Mouse (Mus musculus) erythroid progenitor cell, adult 5-6 weeks (primary cell): ENCODE results near the gene Cnpy3. TPM values are rescaled to one million over a fixed set of nuclear protein-coding genes. Genes with fewer than 3 reads are reported as not detected.
A peak's percentile ranks its signal among the peaks of the same experiment; 100 is the strongest.

Experiments used
- ATAC-seq: replicated peaks from 2 replicates; pipeline ENCODE4 v1.8.0; 2016; ENCODE audit warnings: moderate number of reproducible peaks, mild to moderate bottlenecking, moderate TSS enrichment, inconsistent platforms; ENCODE audit not compliant: poor library complexity, low FRiP score, severe bottlenecking
- total RNA-seq, 2 experiments: library from RNA; stranded (forward) in 1 of 2; stranded (reverse) in 1 of 2; fragments of 150-400 nt in 1 of 2; fragments of 186-747, 209-891 nt in 1 of 2; gene quantifications; 2 replicates each; pipeline versions ENCODE4 v1.2.3 to v1.2.4; 2015 to 2017; ENCODE audit warnings: low replicate concordance in 2 of 2

Cnpy3 gene
- total RNA-seq, 2 experiments from 2014 or later = 3.4 to 7.2 TPM

DNA sequence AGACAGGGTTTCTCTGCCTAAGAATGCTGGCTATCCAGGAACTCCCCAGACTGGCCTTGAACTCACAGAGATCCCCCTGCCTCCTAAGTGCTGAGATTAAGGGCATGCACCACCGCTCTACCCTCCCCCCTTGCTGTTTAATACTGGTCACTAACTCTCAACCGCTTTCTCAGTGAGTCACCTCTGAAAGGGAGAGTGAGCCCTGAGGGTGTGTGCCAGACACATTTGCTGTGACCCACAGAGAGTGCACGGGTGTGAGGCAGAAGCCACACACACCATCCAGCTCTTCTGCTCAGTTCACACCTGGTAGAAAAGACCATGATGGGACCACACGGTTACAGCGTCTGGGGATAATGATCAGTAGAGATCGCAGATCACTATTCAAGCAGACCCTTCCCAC is 53.5 kb downstream of the Cnpy3 start:
- no peak for ATAC-seq

DNA sequence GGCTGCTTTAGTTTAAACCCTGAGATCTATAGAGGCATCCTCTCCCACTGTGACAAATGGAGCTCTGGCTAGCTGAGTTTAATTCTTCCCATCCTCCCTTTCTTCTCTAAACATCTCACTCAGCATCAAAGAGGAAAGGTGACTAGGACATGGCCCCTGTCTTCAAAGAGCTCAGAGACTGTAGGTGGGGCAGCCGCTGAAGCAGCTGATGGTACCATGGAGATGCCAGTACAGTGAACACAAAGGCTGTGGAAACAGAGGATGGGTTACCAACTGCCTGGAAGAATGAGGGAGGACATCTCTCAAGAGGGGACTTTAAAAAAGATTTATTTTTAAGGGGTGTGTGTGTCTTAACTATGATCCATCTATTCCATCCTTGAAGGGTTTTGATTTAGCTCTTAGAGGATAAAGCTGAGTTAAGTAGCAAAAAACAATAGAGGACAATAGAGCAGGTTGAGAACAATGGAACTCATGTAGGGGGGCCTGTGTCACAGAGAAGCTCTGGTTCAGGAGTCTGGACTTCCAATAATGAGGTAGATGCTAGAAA is 57.4 kb downstream of the Cnpy3 start:
- no peak for ATAC-seq

DNA sequence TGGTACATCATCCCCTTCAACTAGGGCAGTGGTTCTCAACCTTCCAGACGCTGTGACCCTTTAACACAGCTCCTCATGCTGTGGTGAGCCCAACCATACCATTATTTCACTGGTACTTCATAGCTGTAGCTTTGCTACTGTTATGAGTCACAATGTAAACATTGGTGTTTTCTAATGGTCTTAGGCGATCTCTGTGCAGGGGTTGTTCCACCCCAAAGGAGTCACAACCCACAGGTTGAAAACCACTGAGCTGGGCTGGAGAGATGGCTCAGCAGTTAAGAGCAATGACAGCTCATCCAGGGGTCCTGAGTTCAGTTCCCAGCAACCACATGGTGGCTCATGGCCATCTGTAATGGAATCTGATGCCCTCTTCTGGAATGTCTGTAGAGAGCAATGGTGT is 60.6 kb downstream of the Cnpy3 start:
- no peak for ATAC-seq

DNA sequence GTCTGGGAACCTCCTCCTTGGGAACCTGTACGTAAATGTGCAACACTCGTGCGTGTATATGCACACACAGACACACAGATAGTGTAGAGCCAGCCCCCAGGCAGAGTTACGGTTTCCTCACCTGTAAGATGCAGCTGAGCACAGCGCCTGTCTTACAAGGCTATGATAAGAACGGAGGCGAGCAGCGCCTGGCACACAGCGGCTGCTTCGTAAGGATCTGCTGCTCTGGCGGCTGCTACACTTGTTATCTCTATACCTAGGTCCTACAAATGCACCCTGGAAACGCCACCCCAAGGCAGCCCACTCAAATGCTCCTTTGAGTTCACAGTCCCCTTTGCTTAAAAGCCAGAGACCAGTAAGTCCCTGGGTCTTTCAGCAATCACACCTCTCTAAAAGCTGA is 61.3 kb downstream of the Cnpy3 start:
- peak; percentile 70 for ATAC-seq

DNA sequence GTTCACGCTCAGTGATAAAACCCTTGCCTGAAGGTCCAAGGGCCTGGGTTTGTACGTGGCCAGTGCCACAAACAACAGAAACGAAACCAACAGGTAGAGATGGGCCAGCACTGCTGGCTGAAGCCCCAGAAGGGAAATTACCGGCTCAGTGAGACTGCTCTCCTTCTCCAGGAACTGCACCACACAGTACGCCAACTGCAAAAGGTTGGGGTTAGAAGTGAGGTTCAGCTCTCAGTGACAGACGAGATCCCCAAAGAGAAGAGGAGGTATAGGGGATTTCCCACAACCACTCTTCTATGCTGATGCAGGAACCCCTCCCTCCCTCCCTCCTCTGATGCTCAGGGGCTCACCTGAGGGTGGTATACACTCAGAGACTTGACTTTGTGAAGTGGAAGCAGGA is 66.1 kb downstream of the Cnpy3 start:
- ATAC-seq = no peak

Other genes starting within 250 kb of the Cnpy3 start
- 0.42 and 5.8 TPM in 2 replicates for gene Cul9, start 205.8 kb downstream of the Cnpy3 start, total RNA-seq (2015; ENCODE audit: low replicate concordance)
- 0.26 TPM in 1 of 2 replicates, not detected in the other for gene Cul9, start 205.8 kb downstream of the Cnpy3 start, total RNA-seq (2017; ENCODE audit: low replicate concordance)
- 12.2 and 23.8 TPM in 2 replicates for gene Srf, start 196.0 kb downstream of the Cnpy3 start, total RNA-seq (2015; ENCODE audit: low replicate concordance)
- 7.2 and 9.9 TPM in 2 replicates for gene Srf, start 196.0 kb downstream of the Cnpy3 start, total RNA-seq (2017; ENCODE audit: low replicate concordance)
- gene Ptk7, start 122.7 kb downstream of the Cnpy3 start, total RNA-seq (2015; ENCODE audit: low replicate concordance) = not detected in 2 replicates
- gene Ptk7, start 122.7 kb downstream of the Cnpy3 start, total RNA-seq (2017; ENCODE audit: low replicate concordance) = 0.30 TPM in 1 of 2 replicates, not detected in the other
- 1.3 and 2.9 TPM in 2 replicates for gene Klc4, start 106.2 kb downstream of the Cnpy3 start, total RNA-seq (2015; ENCODE audit: low replicate concordance)
- 4.5 and 5.5 TPM in 2 replicates for gene Klc4, start 106.2 kb downstream of the Cnpy3 start, total RNA-seq (2017; ENCODE audit: low replicate concordance)
- gene Mrpl2, start 106.0 kb downstream of the Cnpy3 start, total RNA-seq (2015; ENCODE audit: low replicate concordance) = 5.8 and 10.9 TPM in 2 replicates
- gene Mrpl2, start 106.0 kb downstream of the Cnpy3 start, total RNA-seq (2017; ENCODE audit: low replicate concordance) = 12.5 and 13.3 TPM in 2 replicates
- gene Cul7, start 101.9 kb downstream of the Cnpy3 start, total RNA-seq (2015; ENCODE audit: low replicate concordance) = 1.7 TPM in 1 of 2 replicates, not detected in the other
- gene Cul7, start 101.9 kb downstream of the Cnpy3 start, total RNA-seq (2017; ENCODE audit: low replicate concordance) = 0.30 and 0.39 TPM in 2 replicates
- gene Rrp36, start 77.9 kb downstream of the Cnpy3 start, total RNA-seq (2015; ENCODE audit: low replicate concordance) = 2.5 TPM in 1 of 2 replicates, not detected in the other
- gene Rrp36, start 77.9 kb downstream of the Cnpy3 start, total RNA-seq (2017; ENCODE audit: low replicate concordance) = 8.6 and 23.7 TPM in 2 replicates
- gene Mea1, start 73.4 kb downstream of the Cnpy3 start, total RNA-seq (2015; ENCODE audit: low replicate concordance) = 15.1 and 22.6 TPM in 2 replicates
- 4.2 and 10.9 TPM in 2 replicates for gene Mea1, start 73.4 kb downstream of the Cnpy3 start, total RNA-seq (2017; ENCODE audit: low replicate concordance)
- 16.9 and 23.1 TPM in 2 replicates for gene Klhdc3, start 71.3 kb downstream of the Cnpy3 start, total RNA-seq (2015; ENCODE audit: low replicate concordance)
- 5.1 and 17.2 TPM in 2 replicates for gene Klhdc3, start 71.3 kb downstream of the Cnpy3 start, total RNA-seq (2017; ENCODE audit: low replicate concordance)
- 15.1 and 18.4 TPM in 2 replicates for gene Ppp2r5d, start 47.1 kb downstream of the Cnpy3 start, total RNA-seq (2015; ENCODE audit: low replicate concordance)
- 17.1 and 22.8 TPM in 2 replicates for gene Ppp2r5d, start 47.1 kb downstream of the Cnpy3 start, total RNA-seq (2017; ENCODE audit: low replicate concordance)
- 1.1 TPM in 1 of 2 replicates, not detected in the other for gene Pex6, start 40.8 kb downstream of the Cnpy3 start, total RNA-seq (2015; ENCODE audit: low replicate concordance)
- 1.8 and 4.2 TPM in 2 replicates for gene Pex6, start 40.8 kb downstream of the Cnpy3 start, total RNA-seq (2017; ENCODE audit: low replicate concordance)
- gene Gnmt, start 23.0 kb downstream of the Cnpy3 start, total RNA-seq (2015; ENCODE audit: low replicate concordance) = not detected in 2 replicates
- not detected in 2 replicates for gene Gnmt, start 23.0 kb downstream of the Cnpy3 start, total RNA-seq (2017; ENCODE audit: low replicate concordance)
- gene Ptcra, start 11.5 kb upstream of the Cnpy3 start, total RNA-seq (2015; ENCODE audit: low replicate concordance) = not detected in 2 replicates
- not detected in 2 replicates for gene Ptcra, start 11.5 kb upstream of the Cnpy3 start, total RNA-seq (2017; ENCODE audit: low replicate concordance)
- 7.2 and 15.1 TPM in 2 replicates for gene 2310039H08Rik, start 20.4 kb upstream of the Cnpy3 start, total RNA-seq (2015; ENCODE audit: low replicate concordance)
- 1.8 and 4.2 TPM in 2 replicates for gene 2310039H08Rik, start 20.4 kb upstream of the Cnpy3 start, total RNA-seq (2017; ENCODE audit: low replicate concordance)
- gene Rpl7l1, start 30.5 kb upstream of the Cnpy3 start, total RNA-seq (2015; ENCODE audit: low replicate concordance) = 29.9 and 35.6 TPM in 2 replicates
- gene Rpl7l1, start 30.5 kb upstream of the Cnpy3 start, total RNA-seq (2017; ENCODE audit: low replicate concordance) = 25.2 and 69.6 TPM in 2 replicates
- 28.8 and 64.6 TPM in 2 replicates for gene Bicral, start 106.3 kb upstream of the Cnpy3 start, total RNA-seq (2015; ENCODE audit: low replicate concordance)
- 18.7 and 68.4 TPM in 2 replicates for gene Bicral, start 106.3 kb upstream of the Cnpy3 start, total RNA-seq (2017; ENCODE audit: low replicate concordance)
- 3.2 and 7.5 TPM in 2 replicates for gene Tbcc, start 138.5 kb upstream of the Cnpy3 start, total RNA-seq (2015; ENCODE audit: low replicate concordance)
- gene Tbcc, start 138.5 kb upstream of the Cnpy3 start, total RNA-seq (2017; ENCODE audit: low replicate concordance) = 1.1 and 2.7 TPM in 2 replicates
- not detected in 2 replicates for gene Prph2, start 158.2 kb upstream of the Cnpy3 start, total RNA-seq (2015; ENCODE audit: low replicate concordance)
- not detected in 2 replicates for gene Prph2, start 158.2 kb upstream of the Cnpy3 start, total RNA-seq (2017; ENCODE audit: low replicate concordance)